Mouse (Mus musculus): ENCODE results near the gene Umodl1. TPM values are rescaled to one million over a fixed set of nuclear protein-coding genes. Genes with fewer than 3 reads are reported as not detected.

Gene Umodl1
- polyA plus RNA-seq, 1 experiment from 2014 or later = 0.44 TPM

- Histone ChIP-seq H3K4me2 (ENCODE audit: low read depth, low read length) (no peak overlapping the region), H3K4me1 (replicated peaks; ENCODE audit: control insufficient read depth, insufficient read depth, low read length) (no peaks in the 10 kb centered on the region), H3K36me3 (ENCODE audit: control insufficient read depth, insufficient read depth, low read length) (no peaks in the 10 kb centered on the region), H3K27me3 (ENCODE audit: control insufficient read depth, insufficient read depth, low read depth, low read length) (no peaks in the 10 kb centered on the region), H3K9ac (ENCODE audit: low read length) (no peak overlapping the region), H3K9me3 (ENCODE audit: control insufficient read depth, low read length) (no peaks in the 10 kb centered on the region), H3K4me3 (ENCODE audit: low read length) (no peak overlapping the region), H3K27ac (ENCODE audit: low read length) (no peak overlapping the region)
- no peak for ATAC-seq (ENCODE audit: low read depth)
- 63% methylated on average over 5 of the region's 5 CpGs for WGBS
Observed at GRCm38 (mm10) chr17:30935301-30935700, 19.1 kb upstream of the Umodl1 start.

- Histone ChIP-seq H3K9ac (ENCODE audit: low read length) (no peak overlapping the region), H3K9me3 (ENCODE audit: control insufficient read depth, low read length) (no peaks in the 10 kb centered on the region), H3K4me3 (ENCODE audit: low read length) (no peak overlapping the region), H3K27me3 (ENCODE audit: control insufficient read depth, insufficient read depth, low read depth, low read length) (no peaks in the 10 kb centered on the region), H3K4me2 (ENCODE audit: low read depth, low read length) (no peak overlapping the region), H3K36me3 (ENCODE audit: control insufficient read depth, insufficient read depth, low read length) (no peaks in the 10 kb centered on the region), H3K27ac (ENCODE audit: low read length) (no peak overlapping the region), H3K4me1 (replicated peaks; ENCODE audit: control insufficient read depth, insufficient read depth, low read length) (no peaks in the 10 kb centered on the region)
- no peak for ATAC-seq (ENCODE audit: low read depth)
- WGBS = 47% methylated on average over 9 of the region's 9 CpGs
Observed at GRCm38 (mm10) chr17:30938554-30938953, 15.9 kb upstream of the Umodl1 start.

DNA sequence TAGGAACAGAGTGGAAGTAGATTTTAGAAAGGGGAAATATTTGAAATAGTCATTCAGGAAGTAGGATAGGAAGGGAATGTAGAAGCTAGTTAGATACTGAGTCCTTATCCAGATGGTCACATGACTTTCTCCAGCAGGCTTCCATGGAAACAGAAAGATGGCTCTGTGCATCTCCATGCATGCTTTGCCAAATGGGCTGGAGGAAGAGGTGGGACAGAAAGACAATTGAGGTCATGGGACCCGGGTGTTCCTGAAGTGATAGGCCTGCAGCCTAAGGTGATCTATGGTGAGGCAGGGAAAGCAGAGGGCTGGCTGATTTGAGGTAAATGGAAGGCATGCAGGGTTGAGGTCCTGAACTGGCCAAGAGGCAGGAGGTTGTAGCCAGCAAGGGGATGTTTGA, 6.1 kb upstream of the Umodl1 start:
- H3K9me3 ChIP-seq (ENCODE audit: control insufficient read depth, low read length) = no peaks in the 10 kb centered on the region
- no peak for ATAC-seq (ENCODE audit: low read depth)
- no peaks in the 10 kb centered on the region for H3K36me3 ChIP-seq (ENCODE audit: control insufficient read depth, insufficient read depth, low read length)
- H3K9ac ChIP-seq (ENCODE audit: low read length) = no peak overlapping the region
- H3K4me3 ChIP-seq (ENCODE audit: low read length) = no peak overlapping the region
- H3K27me3 ChIP-seq (ENCODE audit: control insufficient read depth, insufficient read depth, low read depth, low read length) = no peaks in the 10 kb centered on the region
- H3K27ac ChIP-seq (ENCODE audit: low read length) = no peak overlapping the region
- H3K4me1 ChIP-seq (replicated peaks; ENCODE audit: control insufficient read depth, insufficient read depth, low read length) = no peaks in the 10 kb centered on the region
- 62% methylated on average over 1 of the region's 1 CpGs for WGBS
- H3K4me2 ChIP-seq (ENCODE audit: low read depth, low read length) = no peak overlapping the region

- ATAC-seq (ENCODE audit: low read depth) = no peak
- Histone ChIP-seq H3K36me3 (ENCODE audit: control insufficient read depth, insufficient read depth, low read length) (no peaks in the 10 kb centered on the region), H3K27ac (ENCODE audit: low read length) (no peak overlapping the region), H3K9ac (ENCODE audit: low read length) (no peak overlapping the region), H3K4me3 (ENCODE audit: low read length) (no peak overlapping the region), H3K4me1 (replicated peaks; ENCODE audit: control insufficient read depth, insufficient read depth, low read length) (no peaks in the 10 kb centered on the region), H3K4me2 (ENCODE audit: low read depth, low read length) (no peak overlapping the region), H3K9me3 (ENCODE audit: control insufficient read depth, low read length) (no peaks in the 10 kb centered on the region), H3K27me3 (ENCODE audit: control insufficient read depth, insufficient read depth, low read depth, low read length) (no peaks in the 10 kb centered on the region)
- 1% methylated on average over 7 of the region's 7 CpGs for WGBS
Observed at GRCm38 (mm10) chr17:30950780-30951179, 3.7 kb upstream of the Umodl1 start.

DNA sequence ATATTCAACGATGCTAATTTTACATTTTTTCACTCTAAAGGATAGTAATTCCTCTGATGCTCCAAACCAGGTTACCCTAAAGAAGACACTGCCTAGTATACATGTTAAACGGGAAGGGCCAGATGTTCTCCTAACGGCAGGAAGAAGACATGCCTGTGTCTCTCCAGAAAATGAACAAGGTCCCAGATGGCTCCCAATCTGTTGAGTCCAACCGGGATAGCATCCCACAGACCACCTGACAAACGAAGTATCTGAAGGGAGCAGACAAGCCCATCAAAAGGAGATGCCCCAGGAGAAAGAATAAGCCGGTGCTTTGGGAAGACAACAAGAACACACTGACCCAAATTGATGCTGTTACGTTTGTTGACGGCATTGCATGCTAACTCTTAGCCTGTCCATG, 2.8 kb upstream of the Umodl1 start:
- no peak for ATAC-seq (ENCODE audit: low read depth)
- 68% methylated on average over 8 of the region's 8 CpGs for WGBS
- H3K9ac ChIP-seq (ENCODE audit: low read length) = no peak overlapping the region
- no peak overlapping the region for H3K4me2 ChIP-seq (ENCODE audit: low read depth, low read length)
- H3K27me3 ChIP-seq (ENCODE audit: control insufficient read depth, insufficient read depth, low read depth, low read length) = no peaks in the 10 kb centered on the region
- H3K4me1 ChIP-seq (replicated peaks; ENCODE audit: control insufficient read depth, insufficient read depth, low read length) = no peaks in the 10 kb centered on the region
- H3K27ac ChIP-seq (ENCODE audit: low read length) = no peak overlapping the region
- no peaks in the 10 kb centered on the region for H3K36me3 ChIP-seq (ENCODE audit: control insufficient read depth, insufficient read depth, low read length)
- no peaks in the 10 kb centered on the region for H3K9me3 ChIP-seq (ENCODE audit: control insufficient read depth, low read length)
- no peak overlapping the region for H3K4me3 ChIP-seq (ENCODE audit: low read length)

DNA sequence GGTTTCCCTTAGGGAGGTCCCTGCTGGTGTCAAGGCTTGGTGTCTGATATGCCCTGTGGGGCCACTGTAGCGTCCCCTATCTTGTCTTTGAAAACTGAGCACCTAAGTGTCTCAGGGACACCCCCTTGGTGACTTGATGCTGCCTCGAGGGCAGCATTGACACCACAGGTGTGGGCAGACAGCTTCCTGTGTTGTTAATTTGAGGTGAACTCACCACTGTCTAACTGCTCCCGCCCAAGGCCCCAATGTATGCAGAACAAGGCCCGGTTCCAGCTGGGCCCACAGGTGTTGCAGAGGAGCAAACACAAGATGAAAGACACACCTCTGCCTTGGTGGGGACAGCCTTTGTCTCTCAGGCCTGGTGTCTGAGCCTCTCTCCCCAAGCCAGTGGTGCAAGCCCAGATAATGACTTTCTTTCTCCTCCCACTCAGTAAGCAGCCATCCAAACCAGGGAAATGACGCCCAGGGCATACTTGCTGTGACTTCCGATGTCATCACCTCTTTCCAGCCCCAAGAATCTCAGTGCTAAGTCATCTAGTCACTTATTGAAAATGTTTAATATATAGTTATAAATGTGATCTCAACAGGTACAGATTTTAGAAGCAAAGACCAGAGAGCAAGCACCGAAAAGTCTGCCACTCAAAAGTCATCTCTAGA, 7.6 kb downstream of the Umodl1 start:
- ATAC-seq (ENCODE audit: low read depth) = no peak
- H3K9ac ChIP-seq (ENCODE audit: low read length) = no peak overlapping the region
- 46% methylated on average over 7 of the region's 7 CpGs for WGBS
- no peak overlapping the region for H3K4me2 ChIP-seq (ENCODE audit: low read depth, low read length)
- H3K4me3 ChIP-seq (ENCODE audit: low read length) = no peak overlapping the region
- H3K27me3 ChIP-seq (ENCODE audit: control insufficient read depth, insufficient read depth, low read depth, low read length) = no peaks in the 10 kb centered on the region
- H3K4me1 ChIP-seq (replicated peaks; ENCODE audit: control insufficient read depth, insufficient read depth, low read length) = no peaks in the 10 kb centered on the region
- H3K36me3 ChIP-seq (ENCODE audit: control insufficient read depth, insufficient read depth, low read length) = no peaks in the 10 kb centered on the region
- no peak overlapping the region for H3K27ac ChIP-seq (ENCODE audit: low read length)
- no peaks in the 10 kb centered on the region for H3K9me3 ChIP-seq (ENCODE audit: control insufficient read depth, low read length)

DNA sequence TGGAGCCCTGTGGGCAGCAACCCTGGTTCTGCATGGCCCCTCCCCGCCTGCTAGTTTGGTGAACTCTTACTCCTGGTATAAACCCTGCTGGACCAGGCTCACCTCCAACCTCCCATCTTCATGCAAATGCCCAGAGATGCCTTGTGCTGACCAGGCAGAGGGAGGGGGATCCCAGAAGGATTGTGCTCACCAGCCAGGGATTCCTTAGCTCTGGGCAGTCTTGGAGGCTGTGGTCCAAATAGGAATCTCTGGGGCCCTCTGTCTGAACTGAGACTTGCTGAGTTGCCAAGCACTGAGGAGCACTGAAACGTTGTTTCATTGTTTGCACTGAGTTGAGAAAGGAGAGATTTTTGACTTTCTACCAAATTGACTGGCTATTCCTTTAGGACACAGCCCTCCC, 8.4 kb downstream of the Umodl1 start:
- H3K9me3 ChIP-seq (ENCODE audit: control insufficient read depth, low read length) = no peaks in the 10 kb centered on the region

GRCm38 (mm10) chr17:30969983-30970382, 15.5 kb downstream of the Umodl1 start:
- Histone ChIP-seq H3K36me3 (ENCODE audit: control insufficient read depth, insufficient read depth, low read length) (no peaks in the 10 kb centered on the region), H3K4me2 (ENCODE audit: low read depth, low read length) (no peak overlapping the region), H3K4me3 (ENCODE audit: low read length) (no peak overlapping the region), H3K27ac (ENCODE audit: low read length) (no peak overlapping the region), H3K27me3 (ENCODE audit: control insufficient read depth, insufficient read depth, low read depth, low read length) (no peaks in the 10 kb centered on the region), H3K9ac (ENCODE audit: low read length) (no peak overlapping the region), H3K4me1 (replicated peaks; ENCODE audit: control insufficient read depth, insufficient read depth, low read length) (peaks cover 7% of the 10 kb centered on the region), H3K9me3 (ENCODE audit: control insufficient read depth, low read length) (no peaks in the 10 kb centered on the region)
- 46% methylated on average over 4 of the region's 4 CpGs for WGBS
- ATAC-seq (ENCODE audit: low read depth) = no peak

More for the DNA sequence above, 8.4 kb downstream of the Umodl1 start:
- H3K36me3 ChIP-seq (ENCODE audit: control insufficient read depth, insufficient read depth, low read length) = no peaks in the 10 kb centered on the region
- no peak for ATAC-seq (ENCODE audit: low read depth)
- H3K4me3 ChIP-seq (ENCODE audit: low read length) = no peak overlapping the region
- no peak overlapping the region for H3K9ac ChIP-seq (ENCODE audit: low read length)
- H3K4me2 ChIP-seq (ENCODE audit: low read depth, low read length) = no peak overlapping the region
- WGBS = 34% methylated on average over 2 of the region's 2 CpGs
- no peaks in the 10 kb centered on the region for H3K4me1 ChIP-seq (replicated peaks; ENCODE audit: control insufficient read depth, insufficient read depth, low read length)
- no peaks in the 10 kb centered on the region for H3K27me3 ChIP-seq (ENCODE audit: control insufficient read depth, insufficient read depth, low read depth, low read length)
- H3K27ac ChIP-seq (ENCODE audit: low read length) = no peak overlapping the region

DNA sequence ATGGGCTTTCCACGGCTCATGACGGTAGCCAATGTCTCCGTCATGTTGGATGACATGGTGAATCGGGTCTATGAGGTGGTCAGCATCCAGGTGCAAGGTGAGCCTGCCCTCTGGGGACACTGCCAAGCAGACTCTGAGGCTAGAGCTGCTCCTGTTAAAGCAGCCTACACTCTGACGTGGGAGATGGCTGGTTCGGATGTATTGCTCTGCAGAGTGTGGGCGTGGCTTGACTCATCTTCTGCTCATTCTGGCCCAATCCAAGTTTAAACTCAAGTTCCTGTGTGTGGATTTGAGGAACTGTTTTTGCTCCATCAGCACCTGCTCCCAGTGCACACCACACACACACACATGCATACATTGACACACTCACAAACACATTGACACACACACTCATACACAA, 17.4 kb downstream of the Umodl1 start:
- no peak for ATAC-seq (ENCODE audit: low read depth)
- no peak overlapping the region for H3K4me3 ChIP-seq (ENCODE audit: low read length)
- H3K9ac ChIP-seq (ENCODE audit: low read length) = no peak overlapping the region
- no peaks in the 10 kb centered on the region for H3K27me3 ChIP-seq (ENCODE audit: control insufficient read depth, insufficient read depth, low read depth, low read length)
- no peak overlapping the region for H3K4me2 ChIP-seq (ENCODE audit: low read depth, low read length)
- WGBS = 76% methylated on average over 7 of the region's 7 CpGs
- H3K27ac ChIP-seq (ENCODE audit: low read length) = no peak overlapping the region
- H3K9me3 ChIP-seq (ENCODE audit: control insufficient read depth, low read length) = no peaks in the 10 kb centered on the region
- H3K4me1 ChIP-seq (replicated peaks; ENCODE audit: control insufficient read depth, insufficient read depth, low read length) = peaks cover 7% of the 10 kb centered on the region
- no peaks in the 10 kb centered on the region for H3K36me3 ChIP-seq (ENCODE audit: control insufficient read depth, insufficient read depth, low read length)

- Histone ChIP-seq H3K36me3 (ENCODE audit: control insufficient read depth, insufficient read depth, low read length) (no peaks in the 10 kb centered on the region), H3K9me3 (ENCODE audit: control insufficient read depth, low read length) (no peaks in the 10 kb centered on the region), H3K27me3 (ENCODE audit: control insufficient read depth, insufficient read depth, low read depth, low read length) (no peaks in the 10 kb centered on the region), H3K4me2 (ENCODE audit: low read depth, low read length) (no peak overlapping the region), H3K4me1 (replicated peaks; ENCODE audit: control insufficient read depth, insufficient read depth, low read length) (peaks cover 7% of the 10 kb centered on the region), H3K4me3 (ENCODE audit: low read length) (no peak overlapping the region), H3K9ac (ENCODE audit: low read length) (no peak overlapping the region), H3K27ac (ENCODE audit: low read length) (peak overlapping the region; percentile 54; the same call in 1 of the 2 replicates)
- ATAC-seq (ENCODE audit: low read depth) = peak; percentile 87
- 40% methylated on average over 6 of the region's 6 CpGs for WGBS
Observed at GRCm38 (mm10) chr17:30973332-30973731, 18.9 kb downstream of the Umodl1 start.

All from lung, embryonic 16.5 days (tissue).